Mouse (Mus musculus) ovary, postnatal 36 days (tissue): ENCODE measurements around the gene Ppfibp1.
A peak's percentile ranks its signal among the peaks of the same experiment; 100 is the strongest.

ENCODE experiments used
- DNase-seq: peaks from one replicate; pipeline ENCODE4 v3.0.0; 2022; ENCODE audit warnings: low spot score, mixed read lengths

The Ppfibp1 gene

GRCm38 (mm10) chr6:146959908-146960680 lies 71.8 kb downstream of the Ppfibp1 start:
- no peak for DNase-seq

DNA sequence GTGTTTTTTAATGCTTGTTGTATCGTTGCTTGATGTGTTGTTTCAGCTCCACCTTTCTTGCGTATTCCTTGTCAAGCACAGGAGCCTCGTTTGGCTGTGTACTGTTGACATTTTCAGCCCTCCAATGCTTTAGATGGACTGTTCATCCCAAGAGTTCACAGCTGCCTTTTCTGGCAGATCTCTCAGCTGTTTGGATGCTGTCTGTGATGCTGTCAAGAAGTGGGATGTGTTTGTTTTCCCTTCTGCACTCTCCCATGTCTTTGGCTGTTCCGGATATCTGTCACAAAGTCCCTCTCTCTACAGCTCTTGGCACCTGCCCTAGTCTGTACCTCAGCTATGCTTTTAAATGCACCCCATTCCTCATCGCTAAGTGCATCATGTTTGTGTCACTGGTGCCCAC lies 72.7 kb downstream of the Ppfibp1 start:
- DNase-seq = no peak

- DNase-seq = no peak
Observed at GRCm38 (mm10) chr6:146961832-146962481, 73.7 kb downstream of the Ppfibp1 start.

GRCm38 (mm10) chr6:146963396-146964150 lies 75.3 kb downstream of the Ppfibp1 start:
- no peak for DNase-seq

DNA sequence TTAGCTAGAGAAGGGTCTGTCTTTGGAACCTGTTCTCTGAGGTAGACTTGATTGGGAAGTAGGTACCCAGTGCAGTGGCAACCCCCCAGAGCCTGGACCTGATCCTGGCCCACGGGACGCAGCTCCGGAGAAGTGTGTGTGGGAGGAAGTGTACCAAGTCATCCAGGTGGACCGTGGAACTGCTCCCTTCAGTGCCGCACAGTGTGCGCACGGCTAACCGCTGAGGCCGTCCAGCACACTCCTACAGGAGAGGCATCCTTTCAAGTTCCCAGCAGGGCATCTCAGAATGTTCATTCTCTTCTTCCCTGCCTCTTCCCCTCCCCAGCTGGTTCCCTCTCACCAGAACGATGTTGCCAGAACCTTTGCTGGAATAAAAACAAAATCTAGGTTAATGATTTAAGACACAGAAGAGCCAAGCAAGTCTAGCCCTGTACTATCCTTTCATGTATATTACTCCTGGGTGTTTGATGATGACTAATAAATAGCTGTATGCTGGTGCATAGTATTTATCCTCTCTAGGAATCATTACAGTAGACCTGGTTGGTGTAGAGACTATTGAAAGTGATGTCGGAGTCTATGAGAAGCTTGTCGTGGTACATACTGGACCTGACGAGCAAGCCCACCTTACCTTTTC lies 77.0 kb downstream of the Ppfibp1 start:
- DNase-seq = no peak

DNA sequence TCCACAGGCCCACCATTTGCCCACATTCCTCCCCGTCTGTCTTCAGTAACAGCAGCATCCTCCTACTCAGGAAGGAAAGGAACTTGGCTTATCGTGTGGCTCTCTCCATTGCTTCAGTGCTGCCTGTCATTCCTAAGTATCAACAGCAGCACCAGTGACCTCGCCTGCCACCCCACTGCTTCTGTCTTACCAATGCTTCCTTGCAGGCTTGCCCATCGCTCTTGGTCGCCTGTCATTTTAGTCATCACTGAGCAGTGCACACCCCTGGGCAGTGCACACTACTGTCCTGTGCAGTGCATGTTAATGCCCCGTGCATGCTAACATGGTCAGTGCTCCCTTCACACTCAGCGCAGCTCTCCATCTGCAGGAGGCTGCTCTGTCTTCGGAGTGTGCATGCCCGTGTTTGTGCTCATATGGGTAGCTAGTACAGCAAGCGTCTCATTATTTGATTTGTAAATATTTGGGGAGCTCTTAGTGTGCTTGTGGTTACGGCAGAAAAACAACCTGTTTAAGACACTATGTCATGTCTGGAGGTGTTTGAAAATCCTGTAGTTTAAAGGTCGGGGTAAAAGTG lies 78.2 kb downstream of the Ppfibp1 start:
- no peak for DNase-seq

DNA sequence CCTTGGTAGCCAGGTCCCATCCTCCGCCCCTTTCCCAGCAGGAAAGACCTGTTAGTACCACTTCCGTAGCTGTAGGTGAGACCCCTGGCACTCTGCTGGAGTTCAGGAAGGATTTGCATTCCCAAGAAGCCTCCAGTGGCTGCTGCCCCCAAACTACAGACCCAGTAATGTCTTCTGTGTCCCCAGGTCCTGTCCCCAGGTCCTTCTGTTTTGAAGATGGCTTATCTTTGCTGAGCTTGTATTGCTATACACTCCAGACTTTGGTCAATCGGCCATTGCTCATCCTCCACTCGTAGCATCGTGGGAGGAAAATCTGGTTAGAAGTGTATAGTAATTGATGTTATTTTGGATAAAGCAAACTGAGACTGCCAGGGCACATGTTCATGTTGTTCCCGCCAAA lies 79.5 kb downstream of the Ppfibp1 start:
- no peak for DNase-seq

GRCm38 (mm10) chr6:146970811-146971210 lies 82.5 kb downstream of the Ppfibp1 start:
- no peak for DNase-seq

DNA sequence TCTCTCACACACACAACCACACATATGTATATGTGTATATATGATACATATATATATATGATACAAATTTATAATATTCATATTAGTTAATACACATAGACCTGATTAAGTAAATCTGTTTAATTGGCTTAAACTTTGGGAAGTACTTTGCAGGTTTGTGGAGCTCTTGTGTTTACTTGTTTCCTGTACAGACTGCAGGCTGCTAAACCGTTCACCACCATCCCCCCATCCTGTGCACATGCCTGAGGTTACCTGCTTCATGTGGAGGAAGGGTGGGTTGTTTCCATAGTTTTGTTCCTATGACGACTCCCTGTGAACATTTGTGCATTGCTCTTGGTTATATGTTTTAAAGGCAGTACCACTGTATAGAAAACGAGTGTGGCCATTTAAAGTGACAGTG lies 83.1 kb downstream of the Ppfibp1 start:
- DNase-seq = no peak

DNA sequence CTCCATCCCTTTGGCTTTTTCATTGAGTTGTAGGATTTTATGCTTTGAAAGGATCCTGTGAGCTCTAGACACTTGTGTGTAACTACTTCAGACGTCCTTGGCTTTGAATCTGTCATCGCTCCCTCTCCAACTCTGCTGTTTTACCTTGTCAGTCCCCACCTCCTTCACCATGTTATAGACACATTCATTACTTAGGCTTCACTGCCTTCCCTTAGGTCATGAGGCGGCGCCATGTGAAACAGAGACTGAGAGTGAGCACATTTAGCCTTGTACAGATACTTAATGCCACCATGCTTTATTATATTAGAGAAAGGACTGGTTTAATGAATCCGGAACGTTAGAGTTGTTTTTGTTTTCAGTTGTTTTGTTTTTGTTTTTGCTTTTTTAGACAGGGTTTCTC lies 83.7 kb downstream of the Ppfibp1 start:
- DNase-seq = no peak

DNA sequence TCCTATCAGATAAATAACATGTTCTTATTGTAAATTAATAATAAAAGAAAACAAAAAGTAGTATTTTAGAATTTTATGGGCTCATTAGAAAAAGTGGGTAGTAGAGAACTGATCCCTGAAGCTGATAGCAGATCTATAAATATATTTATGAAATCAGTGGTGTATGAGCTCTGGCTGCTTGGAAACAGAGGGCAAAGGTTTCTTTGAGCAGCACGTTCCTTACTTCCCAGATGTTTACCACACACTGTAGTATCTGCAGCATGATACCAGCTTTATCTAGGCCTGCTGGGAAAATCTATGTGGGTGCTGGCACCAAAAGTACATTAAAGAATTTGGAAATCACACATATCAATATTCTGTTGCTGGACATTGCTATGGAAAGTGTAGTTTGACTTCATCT lies 84.5 kb downstream of the Ppfibp1 start:
- no peak for DNase-seq

DNA sequence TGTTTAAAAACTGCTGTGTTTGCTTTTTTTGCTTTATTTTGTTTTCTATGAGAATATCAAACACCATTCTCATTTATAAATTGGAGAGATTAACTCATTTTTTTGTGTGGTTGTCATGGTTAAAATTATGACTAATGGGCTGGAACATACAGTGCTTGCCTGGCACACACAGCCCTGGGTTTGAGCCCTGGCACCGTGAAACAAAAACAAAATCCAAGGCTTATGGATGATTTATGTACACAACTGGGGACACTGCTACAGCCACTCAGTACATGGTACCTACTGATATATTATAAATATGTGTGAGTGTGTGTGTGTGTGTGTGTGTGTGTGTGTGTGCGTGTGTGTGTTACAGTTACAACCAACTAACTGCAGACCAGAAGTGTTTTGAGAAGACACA lies 85.1 kb downstream of the Ppfibp1 start:
- no peak for DNase-seq

DNA sequence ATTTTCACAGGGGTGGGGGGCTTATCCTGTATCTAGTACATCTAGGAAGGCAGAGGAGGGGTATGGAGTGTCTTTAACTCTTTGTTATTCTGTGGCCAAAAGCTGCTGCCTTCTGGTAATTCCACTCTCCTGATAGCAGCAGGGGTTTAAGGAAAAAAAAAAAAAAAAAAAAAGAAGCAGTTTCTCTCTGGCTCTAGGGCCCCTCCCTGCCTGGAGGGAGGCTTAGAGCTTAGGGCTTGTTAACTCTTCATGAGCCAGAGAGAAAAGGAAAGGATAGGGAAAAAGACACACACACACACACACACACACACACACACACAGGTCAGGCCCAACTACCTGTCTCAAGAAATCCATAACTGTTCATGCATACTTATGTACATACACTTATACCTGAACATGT lies 85.5 kb downstream of the Ppfibp1 start:
- DNase-seq = no peak

DNA sequence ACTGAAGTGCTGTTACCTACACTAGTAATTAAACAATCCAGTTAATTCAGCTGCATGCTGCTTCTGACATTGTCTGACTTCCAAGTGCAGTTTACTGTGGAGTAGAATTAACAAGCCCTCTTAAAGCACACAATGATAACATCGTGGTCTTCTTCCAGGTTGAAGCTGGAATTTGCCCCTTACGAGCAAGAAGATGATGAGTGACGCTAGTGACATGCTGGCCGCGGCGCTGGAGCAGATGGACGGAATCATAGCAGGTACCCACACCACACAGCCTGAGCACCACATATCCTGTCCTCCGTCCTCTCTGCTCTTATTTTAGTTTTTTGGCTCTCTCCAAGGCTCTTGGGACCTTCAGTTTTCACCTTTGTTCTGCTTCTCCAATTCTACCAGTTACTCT lies 88.2 kb downstream of the Ppfibp1 start:
- DNase-seq = no peak

DNA sequence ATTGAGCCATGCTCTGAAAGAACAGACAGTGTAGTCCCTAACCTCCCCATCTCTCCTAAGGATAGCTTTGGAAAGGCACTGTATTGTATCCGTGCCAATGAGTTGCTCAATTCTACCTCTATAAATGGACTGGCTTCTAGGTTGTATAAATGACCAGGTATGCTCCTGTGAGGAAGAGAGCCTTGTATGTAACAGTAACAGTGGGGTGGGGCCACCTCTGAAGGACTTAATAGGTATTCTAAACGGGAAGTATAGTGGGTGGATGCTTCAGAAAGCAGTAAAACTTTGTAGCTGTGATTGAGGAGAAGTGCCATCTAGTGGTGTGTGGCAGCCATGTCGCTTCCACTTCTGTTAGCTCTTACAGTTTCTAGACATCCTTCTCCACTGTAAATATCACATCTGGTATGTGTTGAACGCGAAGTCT lies 90.4 kb downstream of the Ppfibp1 start:
- DNase-seq = no peak

DNA sequence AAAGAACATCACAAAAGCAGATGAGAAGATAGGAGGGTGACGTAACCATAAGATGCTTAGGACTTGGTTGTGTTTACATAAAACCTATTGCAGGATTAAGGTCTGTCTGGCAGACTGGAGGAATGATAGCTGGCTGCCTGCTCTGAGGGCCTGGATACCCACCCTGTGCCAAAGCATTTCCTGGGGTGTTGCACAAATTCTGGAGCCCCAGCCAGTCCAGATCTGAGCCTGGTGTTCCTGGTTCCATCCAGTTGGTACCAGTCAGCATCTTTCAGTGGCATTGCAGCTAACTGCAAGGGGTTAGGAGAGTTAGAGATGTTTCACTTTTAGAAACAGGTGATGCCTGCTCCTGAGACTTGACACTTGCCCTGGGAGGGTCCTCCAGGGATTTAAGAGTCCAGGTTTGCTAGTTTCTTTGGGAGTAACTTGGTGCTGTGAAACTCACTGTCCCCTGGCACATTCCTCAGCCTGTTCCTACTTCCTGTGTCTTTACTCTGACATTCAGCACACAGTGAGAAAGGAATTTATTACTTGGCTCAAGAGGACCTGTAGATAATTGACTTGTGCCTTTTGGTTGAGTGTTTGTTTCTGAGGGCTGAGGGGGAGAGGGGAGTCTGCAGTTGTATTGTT lies 90.9 kb downstream of the Ppfibp1 start:
- DNase-seq = no peak

GRCm38 (mm10) chr6:146979953-146980352 lies 91.7 kb downstream of the Ppfibp1 start:
- no peak for DNase-seq

GRCm38 (mm10) chr6:146981249-146981835 lies 93.1 kb downstream of the Ppfibp1 start:
- DNase-seq = no peak

DNA sequence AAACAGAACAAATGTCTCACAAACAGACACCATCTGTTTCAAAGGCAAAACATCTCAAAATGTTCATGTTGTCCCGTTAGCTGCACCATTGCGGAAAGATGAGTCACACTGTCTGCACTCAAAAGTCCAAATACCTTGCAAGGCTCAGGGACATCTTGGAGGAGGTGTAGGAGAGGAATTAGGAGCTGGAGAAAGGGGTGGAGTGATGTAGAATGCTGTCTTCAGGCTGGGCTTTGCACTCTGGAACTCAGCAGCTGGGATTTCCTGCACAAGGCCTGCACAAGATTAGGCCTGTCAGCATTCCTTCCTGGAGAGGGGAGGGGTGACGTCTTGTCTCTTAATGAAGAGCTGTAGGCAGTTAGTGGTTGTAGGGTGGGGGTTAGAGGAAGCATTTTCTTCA lies 96.3 kb downstream of the Ppfibp1 start:
- no peak for DNase-seq

GRCm38 (mm10) chr6:146994236-146994635 lies 105.9 kb downstream of the Ppfibp1 start:
- DNase-seq = peak; percentile 26

DNA sequence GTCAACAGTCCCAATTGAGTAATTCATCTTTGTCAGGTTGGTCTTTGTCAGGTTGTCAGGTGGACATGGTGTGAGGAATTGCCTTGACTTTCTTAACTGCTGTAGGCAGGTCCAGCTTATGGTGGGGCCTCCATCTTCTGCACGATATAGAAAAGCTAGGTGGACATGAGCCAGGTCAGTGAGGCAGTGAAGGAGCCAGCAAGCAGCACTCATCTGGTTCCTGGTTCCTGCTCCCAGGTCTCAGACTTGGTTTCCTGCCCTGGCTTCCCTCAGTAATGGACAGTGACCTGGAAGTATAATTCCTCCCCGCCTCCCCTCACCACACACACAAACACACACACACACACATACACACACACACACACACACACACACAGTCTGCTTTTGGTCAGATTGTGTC lies 107.1 kb downstream of the Ppfibp1 start:
- DNase-seq = no peak
